Mouse (Mus musculus) liver, embryonic 14.5 days (tissue): Measurements from ENCODE around the gene Cacng1.

Experiments used
- CTCF ChIP-seq: IDR thresholded peaks from 2 replicates; pipeline ENCODE4 v1.5.1; 2016; ENCODE audit warnings: antibody characterized with exemption, low read depth, control low read depth
- EP300 ChIP-seq: IDR thresholded peaks from 2 replicates; pipeline ENCODE4 v1.6.1; 2016; ENCODE audit warnings: antibody characterized with exemption, low read depth

GRCm38 (mm10) chr11:107660452-107660851 is 55.9 kb downstream of the Cacng1 start:
- TF ChIP-seq CTCF (no peak), EP300 (no peak)
